Mouse (Mus musculus) hindbrain, embryonic 12.5 days (tissue): ENCODE results near the gene H1f0. TPM values are rescaled to one million over a fixed set of nuclear protein-coding genes. Genes with fewer than 3 reads are reported as not detected.

ENCODE experiments used
- ATAC-seq: fragments of 200-750 bp; cut with Nextera tagmentation; 2 replicates; pipeline ENCODE4 v1.8.0; 2017; ENCODE audit warnings: moderate TSS enrichment; ENCODE audit not compliant: low FRiP score
- H3K27ac ChIP-seq: fragments of 300-500 bp; sonication (generic); 2 replicates; pipeline ENCODE4 v1.5.1; 2016; ENCODE audit warnings: mild to moderate bottlenecking
- H3K27me3 ChIP-seq: fragments of 300-500 bp; sonication (generic); 2 replicates; pipeline ENCODE4 v1.6.1; 2016; ENCODE audit warnings: mild to moderate bottlenecking
- H3K36me3 ChIP-seq: fragments of 300-500 bp; sonication (generic); 2 replicates; pipeline ENCODE4 v1.6.1; 2016; ENCODE audit warnings: mild to moderate bottlenecking
- H3K4me1 ChIP-seq: fragments of 300-500 bp; sonication (generic); 2 replicates; pipeline ENCODE4 v1.6.1; 2016
- H3K4me2 ChIP-seq: fragments of 300-500 bp; sonication (generic); replicated peaks from 2 replicates; pipeline ENCODE4 v1.6.1; 2016; ENCODE audit warnings: mild to moderate bottlenecking
- H3K4me3 ChIP-seq: fragments of 300-500 bp; sonication (generic); 2 replicates; pipeline ENCODE4 v1.5.1; 2016; ENCODE audit warnings: mild to moderate bottlenecking
- H3K9ac ChIP-seq: fragments of 300-500 bp; sonication (generic); 2 replicates; pipeline ENCODE4 v1.6.1; 2016; ENCODE audit warnings: mild to moderate bottlenecking, moderate library complexity
- H3K9me3 ChIP-seq: fragments of 300-500 bp; sonication (generic); replicated peaks from 2 replicates; pipeline ENCODE4 v1.6.1; 2016; ENCODE audit warnings: mild to moderate bottlenecking
- WGBS: fragments of 180-500 bp; shearing (Covaris S2); methylation state at CpG from one replicate; pipeline ENCODE4 v1.1.7; 2016; 5-methylcytosine and 5-hydroxymethylcytosine counted together
- polyA plus RNA-seq: library from polyadenylated mRNA; unstranded; fragments of >200 nt; fragmentation: Nextera tagmentation; extraction: Ambion mirVana; gene quantifications from 2 replicates; pipeline ENCODE4 v1.2.1, GENCODE M21; 2016

H1f0 gene
- polyA plus RNA-seq, 1 experiment from 2014 or later: 456 TPM

- Histone ChIP-seq H3K36me3 (no peaks in the 10 kb centered on the region), H3K9me3 (no peaks in the 10 kb centered on the region), H3K4me3 (no peak overlapping the region), H3K27ac (peak overlapping the region; percentile 23; the same call in 1 of the 2 replicates), H3K9ac (no peak overlapping the region), H3K27me3 (peaks cover 47% of the 10 kb centered on the region), H3K4me1 (peaks cover 37% of the 10 kb centered on the region), H3K4me2 (no peak overlapping the region)
- WGBS: 10% methylated on average over 4 of the region's 4 CpGs
- peak; percentile 75 for ATAC-seq
These were observed 16.6 kb downstream of the H1f0 start for GRCm38 (mm10) chr15:79044837-79045236.

DNA sequence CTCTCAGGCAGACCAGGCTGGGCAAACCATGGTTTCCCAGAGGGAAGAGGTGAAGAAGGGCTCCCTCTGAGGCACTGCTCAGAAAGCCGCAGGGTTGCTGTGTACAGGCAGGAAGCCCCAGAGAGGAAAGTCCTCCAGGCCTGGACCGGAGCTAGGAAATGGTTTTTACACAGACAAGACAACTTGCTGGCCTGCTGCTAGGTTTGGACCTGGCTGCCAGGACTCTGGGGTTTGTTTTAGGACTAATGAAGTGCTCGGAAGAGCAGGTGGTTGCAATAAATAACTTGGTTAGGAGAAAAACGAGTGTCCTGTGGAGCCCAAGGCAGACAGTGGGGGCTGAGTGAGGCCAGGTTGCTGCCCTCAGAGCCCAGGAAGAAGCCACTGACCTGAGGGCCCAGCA, 19.9 kb downstream of the H1f0 start:
- 73% methylated on average over 4 of the region's 4 CpGs for WGBS
- H3K27ac ChIP-seq: no peak overlapping the region
- H3K4me1 ChIP-seq: peaks cover 23% of the 10 kb centered on the region
- H3K9ac ChIP-seq: no peak overlapping the region
- no peaks in the 10 kb centered on the region for H3K9me3 ChIP-seq
- no peak for ATAC-seq
- no peak overlapping the region for H3K4me3 ChIP-seq
- peaks cover 16% of the 10 kb centered on the region for H3K36me3 ChIP-seq
- H3K27me3 ChIP-seq: peaks cover 14% of the 10 kb centered on the region
- no peak overlapping the region for H3K4me2 ChIP-seq

DNA sequence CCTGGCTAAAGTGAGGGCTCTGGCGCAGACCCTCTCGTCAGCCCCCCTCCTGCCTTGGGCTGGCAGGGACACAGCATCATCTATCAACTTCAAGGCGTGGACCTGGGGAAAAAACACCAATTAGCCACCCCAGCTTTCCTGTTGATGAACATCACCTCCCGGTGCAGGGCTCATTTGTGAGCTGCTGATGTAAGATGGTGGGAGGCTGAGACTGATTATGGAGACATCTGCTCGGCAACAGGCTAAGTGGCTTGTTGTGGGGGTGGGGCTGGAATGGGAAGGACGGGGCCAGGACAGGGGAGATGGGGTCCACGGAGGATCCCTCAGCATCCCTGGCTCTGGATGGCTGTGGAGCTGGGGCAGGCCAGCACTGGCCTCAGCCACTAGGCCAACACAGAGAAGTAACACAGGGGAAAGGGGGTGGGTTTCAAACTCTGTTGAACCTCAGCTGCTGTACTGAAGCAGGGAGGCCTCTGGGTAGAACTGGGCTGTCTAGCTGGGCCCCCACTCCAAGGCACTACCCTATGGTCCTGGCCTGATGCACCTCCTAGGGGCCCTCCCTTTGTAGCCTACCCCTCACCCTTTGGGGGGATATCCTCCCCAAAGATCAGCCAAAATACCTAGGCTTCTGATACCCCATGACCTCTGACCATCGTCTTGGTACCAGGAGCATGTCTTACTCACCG, 22.1 kb downstream of the H1f0 start:
- no peak overlapping the region for H3K4me2 ChIP-seq
- H3K27ac ChIP-seq: no peak overlapping the region
- ATAC-seq: peak; percentile 32; the same call in 1 of the 2 replicates
- WGBS: 54% methylated on average over 9 of the region's 9 CpGs
- H3K9me3 ChIP-seq: no peaks in the 10 kb centered on the region
- H3K36me3 ChIP-seq: peaks cover 38% of the 10 kb centered on the region
- peaks cover 9% of the 10 kb centered on the region for H3K4me1 ChIP-seq
- H3K9ac ChIP-seq: no peak overlapping the region
- H3K27me3 ChIP-seq: no peaks in the 10 kb centered on the region; the same call in 1 of the 2 replicates
- H3K4me3 ChIP-seq: no peak overlapping the region

DNA sequence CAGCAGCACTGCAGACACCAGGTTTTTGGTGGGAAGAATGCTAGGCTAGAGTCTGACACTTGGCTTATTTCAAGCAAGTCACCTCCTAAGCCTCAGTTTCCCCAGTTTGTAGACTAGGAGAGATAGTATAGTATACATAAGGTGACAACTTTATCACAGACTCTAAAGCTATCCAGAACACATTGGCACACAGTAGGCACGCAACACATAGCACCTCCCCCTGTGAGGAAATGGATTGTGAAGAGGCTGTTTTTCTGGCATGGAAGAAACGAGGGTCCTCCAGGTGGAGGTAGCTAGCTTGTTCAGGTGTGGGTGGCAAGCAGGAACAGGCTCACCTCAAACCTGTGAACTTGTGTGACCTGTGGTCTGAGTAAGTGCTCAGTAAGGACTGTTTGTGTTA, 22.7 kb downstream of the H1f0 start:
- H3K9me3 ChIP-seq: no peaks in the 10 kb centered on the region
- H3K27ac ChIP-seq: no peak overlapping the region
- ATAC-seq: no peak
- H3K27me3 ChIP-seq: no peaks in the 10 kb centered on the region; the same call in 1 of the 2 replicates
- no peak overlapping the region for H3K4me2 ChIP-seq
- H3K9ac ChIP-seq: no peak overlapping the region
- no peak overlapping the region for H3K4me3 ChIP-seq
- H3K4me1 ChIP-seq: peaks cover 9% of the 10 kb centered on the region
- H3K36me3 ChIP-seq: peaks cover 44% of the 10 kb centered on the region
- WGBS: 92% methylated on average over 2 of the region's 2 CpGs

- Histone ChIP-seq H3K4me2 (no peak overlapping the region), H3K36me3 (peaks cover 52% of the 10 kb centered on the region), H3K4me3 (no peak overlapping the region), H3K27ac (peak overlapping the region; percentile 35; the same call in 1 of the 2 replicates), H3K9me3 (no peaks in the 10 kb centered on the region), H3K9ac (no peak overlapping the region), H3K27me3 (no peaks in the 10 kb centered on the region; the same call in 1 of the 2 replicates), H3K4me1 (peaks cover 9% of the 10 kb centered on the region)
- no peak for ATAC-seq
- WGBS: 72% methylated on average over 13 of the region's 13 CpGs
These were observed 23.5 kb downstream of the H1f0 start for GRCm38 (mm10) chr15:79051461-79052360.

GRCm38 (mm10) chr15:79052366-79052765, 24.1 kb downstream of the H1f0 start:
- H3K4me2 ChIP-seq: no peak overlapping the region
- H3K36me3 ChIP-seq: peaks cover 58% of the 10 kb centered on the region
- H3K9ac ChIP-seq: no peak overlapping the region
- H3K4me3 ChIP-seq: no peak overlapping the region
- no peaks in the 10 kb centered on the region; the same call in 1 of the 2 replicates for H3K27me3 ChIP-seq
- no peak overlapping the region for H3K27ac ChIP-seq
- ATAC-seq: no peak
- 93% methylated on average over 2 of the region's 2 CpGs for WGBS
- no peaks in the 10 kb centered on the region for H3K9me3 ChIP-seq
- H3K4me1 ChIP-seq: peaks cover 9% of the 10 kb centered on the region

- no peak overlapping the region for H3K4me2 ChIP-seq
- H3K4me1 ChIP-seq: peaks cover 8% of the 10 kb centered on the region
- H3K27me3 ChIP-seq: no peaks in the 10 kb centered on the region
- H3K36me3 ChIP-seq: peaks cover 91% of the 10 kb centered on the region
- H3K9me3 ChIP-seq: no peaks in the 10 kb centered on the region
- H3K9ac ChIP-seq: no peak overlapping the region
- no peak for ATAC-seq
- WGBS: 88% methylated on average over 7 of the region's 7 CpGs
- no peak overlapping the region for H3K4me3 ChIP-seq
- no peak overlapping the region for H3K27ac ChIP-seq
These were observed 28.4 kb downstream of the H1f0 start for GRCm38 (mm10) chr15:79056601-79057000.

DNA sequence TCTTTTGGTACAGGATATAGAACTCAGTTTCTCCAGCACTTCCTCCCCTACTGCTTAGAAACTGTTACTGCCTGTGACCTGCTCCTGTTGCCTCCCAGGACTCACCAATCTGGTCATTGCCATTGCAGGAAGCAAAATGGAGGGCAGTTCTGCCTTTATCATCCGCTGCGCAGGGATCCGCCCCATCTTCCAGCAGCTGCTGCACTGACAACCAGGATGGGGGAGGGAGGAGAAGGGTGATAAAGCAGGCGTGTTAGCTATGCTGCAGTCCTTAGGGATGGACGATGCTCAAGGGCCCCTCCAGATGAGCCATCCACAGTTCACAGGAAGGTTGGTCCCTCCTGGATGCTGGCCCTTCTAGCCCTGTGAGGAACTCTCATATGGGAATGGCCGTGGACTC, 29.6 kb downstream of the H1f0 start:
- Histone ChIP-seq H3K4me1 (peaks cover 13% of the 10 kb centered on the region), H3K36me3 (peaks cover 78% of the 10 kb centered on the region), H3K9ac (no peak overlapping the region), H3K4me2 (no peak overlapping the region), H3K27me3 (no peaks in the 10 kb centered on the region), H3K9me3 (no peaks in the 10 kb centered on the region), H3K27ac (no peak overlapping the region), H3K4me3 (no peak overlapping the region)
- WGBS: 93% methylated on average over 6 of the region's 6 CpGs
- ATAC-seq: no peak

DNA sequence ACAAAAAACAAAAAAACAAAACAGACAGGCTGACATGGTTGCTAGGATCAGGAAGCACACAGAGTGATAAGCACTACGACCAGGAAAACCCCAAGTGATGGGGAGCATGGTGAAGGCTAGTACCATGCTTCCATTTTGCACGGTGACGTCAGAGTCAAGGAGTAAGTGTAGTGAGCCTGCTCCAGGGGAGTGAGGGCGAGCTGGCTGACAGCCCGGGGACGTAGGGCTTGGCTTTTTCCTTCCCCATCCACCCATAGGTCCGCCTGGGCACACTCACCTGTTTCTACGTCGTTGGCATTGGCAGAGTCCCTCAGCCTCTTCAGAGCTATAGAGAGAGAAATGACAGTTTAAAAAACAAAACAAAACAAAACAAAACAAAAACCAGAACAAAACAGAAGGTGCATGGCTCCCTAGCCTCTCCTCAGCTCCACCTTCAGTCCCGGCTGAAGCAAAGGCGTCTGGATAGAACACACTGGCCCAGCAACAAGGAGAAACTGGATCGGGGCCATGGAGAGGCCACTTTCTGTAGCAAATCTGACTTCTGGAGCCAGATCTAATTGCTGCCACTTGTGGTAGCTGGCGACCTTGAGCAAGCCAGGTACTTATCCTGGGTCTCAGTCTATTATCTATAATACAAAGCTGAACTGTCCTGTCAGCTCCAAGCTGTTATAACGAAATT, 32.8 kb downstream of the H1f0 start:
- Histone ChIP-seq H3K4me3 (no peak overlapping the region), H3K4me1 (peaks cover 17% of the 10 kb centered on the region), H3K4me2 (no peak overlapping the region), H3K27me3 (no peaks in the 10 kb centered on the region), H3K9me3 (no peaks in the 10 kb centered on the region), H3K36me3 (peaks cover 46% of the 10 kb centered on the region), H3K27ac (no peak overlapping the region), H3K9ac (no peak overlapping the region)
- ATAC-seq: no peak
- WGBS: 87% methylated on average over 14 of the region's 14 CpGs

GRCm38 (mm10) chr15:79062376-79063159, 34.3 kb downstream of the H1f0 start, which contains the start of gene Ankrd54:
TSS of gene Ankrd54 (minus strand) at chr15:79062893.
- peaks cover 31% of the 10 kb centered on the region for H3K36me3 ChIP-seq
- peak within 1 kb of the TSS; percentile 73 for H3K4me2 ChIP-seq
- H3K27ac ChIP-seq: peak within 1 kb of the TSS; percentile 86
- H3K9ac ChIP-seq: peak within 1 kb of the TSS; percentile 93
- H3K4me1 ChIP-seq: peaks cover 17% of the 10 kb centered on the region
- 0 out of 2 replicates have a peak, but pooled peaks cover 4% of the 10 kb centered on the region for H3K27me3 ChIP-seq
- H3K9me3 ChIP-seq: no peaks in the 10 kb centered on the region
- ATAC-seq: peak; percentile 100
- under 1% methylated on average over 77 of the region's 80 CpGs for WGBS
- peak within 1 kb of the TSS; percentile 93 for H3K4me3 ChIP-seq

DNA sequence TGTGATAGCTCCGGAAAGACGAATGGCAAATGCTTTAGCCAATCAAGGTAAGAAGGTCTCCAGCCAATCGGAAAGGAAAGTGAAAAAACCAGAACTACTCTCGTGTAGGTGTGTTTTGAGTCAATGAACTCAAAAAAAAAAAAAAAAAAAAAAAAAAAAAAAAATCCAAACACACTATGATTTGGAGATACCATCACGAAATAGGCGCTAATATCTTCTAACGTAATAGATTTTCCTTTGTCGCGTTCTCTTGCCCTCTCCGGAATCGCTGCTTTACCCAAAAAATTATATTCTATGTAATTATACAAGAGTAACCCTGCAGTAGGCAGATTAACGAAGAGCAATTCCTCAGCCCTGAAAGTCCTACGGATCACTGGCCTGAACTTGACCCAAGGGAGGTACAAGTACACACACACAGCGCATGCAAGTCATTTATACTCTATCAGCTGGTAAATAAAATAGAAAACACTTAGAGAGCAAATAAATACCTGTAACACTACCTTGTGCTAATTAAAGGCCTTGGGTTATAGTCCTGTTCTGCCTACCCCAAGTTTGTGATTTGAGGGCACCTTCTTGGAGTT, 35.0 kb downstream of the H1f0 start:
- Histone ChIP-seq H3K27ac (no peak overlapping the region), H3K9ac (no peak overlapping the region), H3K4me2 (peak overlapping the region; percentile 56), H3K4me3 (peak overlapping the region; percentile 93), H3K9me3 (no peaks in the 10 kb centered on the region), H3K36me3 (peaks cover 24% of the 10 kb centered on the region), H3K27me3 (peaks cover 4% of the 10 kb centered on the region; the same call in 1 of the 2 replicates), H3K4me1 (peaks cover 17% of the 10 kb centered on the region)
- WGBS: 11% methylated on average over 14 of the region's 14 CpGs
- ATAC-seq: no peak
